Mouse (Mus musculus): ENCODE results near the gene Ebf1. TPM values are rescaled to one million over a fixed set of nuclear protein-coding genes. Genes with fewer than 3 reads are reported as not detected.

Gene Ebf1
- total RNA-seq, 1 experiment from 2014 or later: 7.4 TPM

DNA sequence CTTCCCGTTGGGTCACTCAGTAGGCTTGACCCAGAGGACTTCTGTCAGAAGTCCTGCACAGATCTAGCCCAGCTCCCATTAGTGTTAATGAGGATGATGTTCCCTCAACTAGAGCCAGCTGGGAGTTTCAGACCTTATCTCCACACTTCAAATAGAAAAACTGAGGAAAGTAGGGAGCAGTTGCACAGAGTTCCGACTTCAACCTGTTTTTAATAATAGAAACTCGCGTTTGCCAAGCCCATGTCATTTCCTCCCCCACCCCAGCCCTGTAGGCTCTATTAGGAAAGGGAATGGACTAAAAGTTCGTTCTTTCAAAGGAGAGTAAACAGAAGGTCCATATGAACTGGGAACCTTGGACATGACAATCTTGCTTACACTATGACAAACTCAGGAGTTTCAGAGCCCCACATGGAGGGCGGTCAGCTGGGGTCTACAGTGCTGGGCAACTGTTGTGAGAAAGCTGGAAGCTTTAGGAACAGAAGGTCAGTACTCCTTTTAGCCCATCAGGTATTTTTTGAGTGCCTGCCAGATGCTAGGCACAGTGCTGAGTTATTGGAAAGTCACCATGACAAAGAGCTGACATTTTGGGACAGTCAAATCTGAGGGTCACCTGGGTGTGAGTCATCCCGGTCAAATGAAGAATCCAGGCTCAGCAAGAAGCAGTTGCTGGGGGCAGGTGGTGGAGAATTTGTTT, 72.6 kb downstream of the Ebf1 start:
- ATAC-seq (replicated peaks; ENCODE audit: insufficient number of reproducible peaks, low FRiP score, low TSS enrichment, poor library complexity, severe bottlenecking): no peak

DNA sequence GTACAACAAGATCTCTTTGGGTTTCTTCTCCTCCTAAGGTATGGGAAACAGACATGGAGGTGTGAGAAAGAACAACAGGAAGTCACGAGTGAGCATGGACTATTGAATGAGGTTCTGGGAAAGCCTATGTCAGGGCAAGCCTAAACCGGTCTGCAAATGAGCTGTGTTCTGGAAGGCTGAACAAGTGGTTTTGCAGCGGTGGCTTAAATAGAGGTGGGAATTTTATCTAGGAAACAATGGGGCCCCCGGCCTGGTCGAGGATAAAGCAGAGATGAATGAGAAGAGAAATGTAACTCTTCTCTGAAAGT, 73.1 kb downstream of the Ebf1 start:
- ATAC-seq (replicated peaks; ENCODE audit: insufficient number of reproducible peaks, low FRiP score, low TSS enrichment, poor library complexity, severe bottlenecking): no peak

DNA sequence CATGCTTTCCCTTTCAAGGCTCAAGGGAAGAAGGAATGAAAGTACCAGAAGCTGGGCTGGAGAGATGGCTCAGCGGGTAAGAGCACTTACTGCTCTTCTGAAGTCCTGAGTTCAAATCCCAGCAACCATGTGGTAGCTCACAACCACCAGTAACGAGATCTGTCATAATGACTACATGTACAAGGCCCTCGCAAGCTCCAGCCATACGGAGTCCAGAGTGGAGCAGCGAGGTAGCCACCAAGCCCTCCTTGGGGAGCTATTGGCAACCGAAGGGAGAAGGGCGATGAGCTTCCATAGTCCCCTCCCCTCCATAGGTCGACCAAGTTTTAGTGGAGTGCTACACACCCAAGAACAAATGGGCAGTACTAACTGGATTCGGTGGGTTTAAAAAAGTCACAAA, 78.3 kb downstream of the Ebf1 start:
- no peak for ATAC-seq (replicated peaks; ENCODE audit: insufficient number of reproducible peaks, low FRiP score, low TSS enrichment, poor library complexity, severe bottlenecking)

DNA sequence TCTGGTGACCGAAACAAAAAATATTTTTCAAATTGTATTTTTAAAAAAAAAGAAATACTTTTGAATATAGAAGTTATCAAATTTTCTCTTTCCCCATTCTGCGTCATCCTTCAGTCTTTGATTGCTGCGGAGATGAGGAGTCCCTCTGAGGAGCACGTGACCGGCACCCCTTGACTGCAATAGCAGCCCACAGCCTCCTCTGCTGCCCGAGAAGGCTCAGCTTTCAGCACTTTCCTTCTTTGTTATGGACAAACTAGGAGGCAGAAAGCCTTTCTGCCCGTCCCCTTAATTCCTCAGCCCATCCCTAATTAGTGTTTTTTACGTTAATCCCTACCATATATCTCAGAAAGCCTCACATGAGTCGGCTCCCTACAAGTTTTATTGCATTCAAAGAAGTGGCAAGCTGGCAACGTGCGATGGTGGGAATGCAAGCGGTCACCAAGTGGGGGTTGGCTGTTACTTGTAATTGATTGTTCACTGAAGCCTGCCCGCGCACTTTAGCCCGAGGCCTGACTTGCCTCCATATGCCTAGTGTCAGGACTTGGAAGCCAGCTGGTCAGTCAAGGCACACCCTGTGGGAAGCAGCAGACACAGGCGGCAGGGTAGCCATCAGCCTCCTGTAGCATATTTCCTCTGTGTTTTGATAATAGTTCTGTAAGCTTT, 79.6 kb downstream of the Ebf1 start:
- ATAC-seq (replicated peaks; ENCODE audit: insufficient number of reproducible peaks, low FRiP score, low TSS enrichment, poor library complexity, severe bottlenecking): no peak

DNA sequence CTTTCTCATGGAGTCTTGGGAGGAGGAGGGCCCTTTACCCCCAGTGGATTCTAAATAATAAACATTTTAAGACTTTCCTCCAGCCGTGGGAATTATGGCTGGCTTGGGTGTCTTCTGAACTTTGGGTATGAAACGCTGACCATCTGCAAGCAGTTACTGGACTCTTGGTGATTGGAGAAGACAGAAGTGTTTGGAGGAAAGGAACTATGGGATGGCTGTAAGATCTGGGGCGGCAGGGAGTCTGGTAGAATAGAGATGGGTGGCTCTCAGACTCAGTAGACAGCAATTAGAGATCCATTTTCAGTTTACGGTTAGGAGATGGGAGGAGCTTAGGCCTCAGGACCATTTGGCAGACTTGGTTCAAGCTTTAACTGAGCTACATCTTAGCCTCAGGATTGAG, 83.1 kb downstream of the Ebf1 start:
- no peak for ATAC-seq (replicated peaks; ENCODE audit: insufficient number of reproducible peaks, low FRiP score, low TSS enrichment, poor library complexity, severe bottlenecking)

DNA sequence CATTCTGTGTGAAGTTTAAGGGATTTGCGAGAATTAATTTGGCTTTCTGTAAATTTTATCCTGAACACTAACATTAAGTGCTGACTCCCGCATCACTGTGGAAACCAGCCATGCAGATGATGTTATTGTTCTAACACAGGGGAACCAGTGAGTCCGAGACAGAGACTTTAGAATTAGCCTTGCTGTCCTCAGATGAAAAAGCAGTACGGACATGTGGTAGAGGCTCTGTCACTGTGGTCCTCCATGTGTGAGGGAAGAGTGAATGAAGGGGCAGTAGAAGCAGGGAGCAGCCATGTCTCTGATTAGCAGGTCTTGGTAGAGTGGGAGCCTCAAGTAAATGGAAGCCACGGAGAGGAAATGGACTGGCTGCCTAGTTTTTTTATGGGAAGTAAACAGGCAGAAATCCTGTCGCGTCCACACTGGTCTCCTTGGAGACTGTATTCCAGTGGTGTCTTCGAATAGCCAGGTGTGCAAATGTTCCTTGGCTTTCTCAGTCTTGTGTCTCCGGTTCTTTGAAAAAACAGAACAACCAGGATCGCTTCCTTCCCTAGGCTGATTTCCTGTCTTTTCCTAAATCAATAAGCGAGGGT, 84.2 kb downstream of the Ebf1 start:
- ATAC-seq (replicated peaks; ENCODE audit: insufficient number of reproducible peaks, low FRiP score, low TSS enrichment, poor library complexity, severe bottlenecking): no peak

DNA sequence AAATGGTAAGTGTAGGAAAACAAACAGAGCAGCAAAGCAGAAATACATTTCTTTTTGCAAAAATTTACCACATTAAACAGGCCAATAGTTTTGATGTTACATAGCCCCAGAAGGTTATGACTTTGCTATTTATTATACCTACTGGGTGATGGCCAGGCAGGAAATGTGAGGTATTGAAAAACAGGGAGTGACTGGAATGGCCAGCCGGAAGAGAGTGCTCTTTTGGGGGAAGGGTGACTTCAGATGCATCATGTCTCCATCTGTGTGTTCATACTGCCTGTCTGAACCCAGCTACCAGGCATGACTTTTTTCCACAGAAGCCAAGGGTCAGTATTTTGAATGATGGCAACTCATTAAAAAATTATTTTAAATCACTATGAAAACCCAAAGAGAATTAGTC, 84.7 kb downstream of the Ebf1 start:
- ATAC-seq (replicated peaks; ENCODE audit: insufficient number of reproducible peaks, low FRiP score, low TSS enrichment, poor library complexity, severe bottlenecking): no peak

DNA sequence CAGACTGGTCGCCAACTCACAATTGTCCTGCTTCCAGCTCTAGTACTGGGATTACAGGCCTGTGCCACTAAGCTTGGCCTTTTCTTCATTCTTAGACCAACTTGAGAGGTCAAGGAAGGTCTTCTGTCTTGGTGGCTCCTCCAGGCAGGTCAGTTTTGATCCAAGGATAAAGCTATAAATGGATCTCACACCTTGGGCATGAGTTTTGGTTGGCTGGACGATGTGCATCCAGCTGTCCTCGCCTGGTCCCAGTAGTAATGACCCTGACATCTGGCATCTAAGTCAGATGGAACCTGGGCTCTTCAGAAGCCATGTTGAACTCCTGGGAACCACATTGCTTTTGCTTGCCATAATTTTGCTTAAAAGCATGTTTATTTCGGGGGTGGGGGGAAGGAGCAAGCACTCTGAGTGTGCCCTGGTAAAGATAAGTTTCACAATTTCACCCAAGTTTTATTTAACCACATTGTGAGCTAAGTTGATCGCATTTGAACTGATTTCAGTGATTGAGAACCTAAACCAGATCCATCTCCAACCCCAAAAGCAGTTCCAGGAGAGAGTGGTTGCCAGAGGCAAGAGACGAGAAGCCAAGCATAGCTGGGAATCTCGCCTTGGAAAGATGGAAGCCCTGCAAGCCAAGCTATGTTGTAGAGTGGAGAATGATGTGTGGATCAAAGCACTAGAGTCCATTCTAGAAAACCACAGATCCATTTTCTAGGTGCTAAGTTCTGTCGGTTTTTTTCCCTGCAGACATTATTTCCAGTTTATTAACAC, 85.8 kb downstream of the Ebf1 start:
- ATAC-seq (replicated peaks; ENCODE audit: insufficient number of reproducible peaks, low FRiP score, low TSS enrichment, poor library complexity, severe bottlenecking): no peak

DNA sequence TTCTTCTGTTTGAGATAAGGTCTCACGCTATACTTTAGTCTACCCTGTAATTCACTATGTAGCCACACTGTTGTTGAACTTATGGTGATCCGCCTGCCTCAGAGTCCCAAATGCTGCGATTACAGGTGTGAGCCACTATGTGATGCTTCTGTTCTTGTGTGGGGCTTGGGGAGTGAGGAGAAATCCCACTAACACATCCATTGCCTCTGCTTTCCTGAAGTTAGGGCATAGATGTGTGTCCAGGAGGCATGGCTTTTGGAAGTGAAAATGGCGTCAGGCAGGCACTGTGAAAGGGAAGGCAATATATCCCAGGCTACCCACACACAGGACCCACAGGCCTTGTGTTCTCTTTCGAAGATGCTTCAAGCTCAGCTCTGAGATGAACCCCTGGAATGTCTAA, 86.8 kb downstream of the Ebf1 start:
- ATAC-seq (replicated peaks; ENCODE audit: insufficient number of reproducible peaks, low FRiP score, low TSS enrichment, poor library complexity, severe bottlenecking): no peak

DNA sequence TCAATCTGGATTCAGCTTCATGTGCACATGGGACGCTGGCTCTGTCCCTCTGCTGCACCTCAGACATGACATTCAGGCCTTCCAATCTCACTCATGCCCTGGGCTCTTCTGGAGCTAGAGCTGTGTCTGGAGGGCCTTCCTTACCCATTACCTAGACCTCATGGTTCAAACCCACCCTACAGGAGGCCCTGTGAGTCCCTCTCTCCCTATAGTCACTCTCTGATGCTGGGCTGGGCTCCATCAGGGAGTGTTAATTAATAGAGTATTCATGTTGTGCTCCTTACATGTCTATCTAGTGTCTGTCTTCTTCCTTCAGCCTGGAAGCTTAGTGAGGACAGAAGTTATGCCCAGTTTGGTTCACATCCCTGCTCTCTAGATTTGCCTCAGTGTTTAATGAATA, 88.7 kb downstream of the Ebf1 start:
- ATAC-seq (replicated peaks; ENCODE audit: insufficient number of reproducible peaks, low FRiP score, low TSS enrichment, poor library complexity, severe bottlenecking): no peak

DNA sequence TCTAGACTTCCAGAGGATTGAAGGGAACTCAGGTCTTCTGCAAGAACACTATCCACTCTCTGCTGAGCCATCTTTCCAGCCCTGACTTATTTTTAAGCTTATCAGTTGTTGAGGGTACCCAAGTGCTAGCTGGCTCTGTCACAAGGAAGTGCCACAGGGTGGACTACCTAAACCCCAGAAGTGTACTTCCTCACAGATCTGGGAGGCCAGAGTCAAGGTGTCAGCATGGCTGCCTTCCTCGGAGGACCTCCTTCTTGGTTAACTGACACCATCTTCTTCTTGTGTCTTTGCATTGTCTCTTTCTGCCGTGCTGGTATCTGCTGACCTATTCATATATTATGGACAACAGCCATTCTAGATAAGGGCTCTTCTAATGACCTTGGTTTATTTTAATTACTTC, 89.3 kb downstream of the Ebf1 start:
- no peak for ATAC-seq (replicated peaks; ENCODE audit: insufficient number of reproducible peaks, low FRiP score, low TSS enrichment, poor library complexity, severe bottlenecking)

DNA sequence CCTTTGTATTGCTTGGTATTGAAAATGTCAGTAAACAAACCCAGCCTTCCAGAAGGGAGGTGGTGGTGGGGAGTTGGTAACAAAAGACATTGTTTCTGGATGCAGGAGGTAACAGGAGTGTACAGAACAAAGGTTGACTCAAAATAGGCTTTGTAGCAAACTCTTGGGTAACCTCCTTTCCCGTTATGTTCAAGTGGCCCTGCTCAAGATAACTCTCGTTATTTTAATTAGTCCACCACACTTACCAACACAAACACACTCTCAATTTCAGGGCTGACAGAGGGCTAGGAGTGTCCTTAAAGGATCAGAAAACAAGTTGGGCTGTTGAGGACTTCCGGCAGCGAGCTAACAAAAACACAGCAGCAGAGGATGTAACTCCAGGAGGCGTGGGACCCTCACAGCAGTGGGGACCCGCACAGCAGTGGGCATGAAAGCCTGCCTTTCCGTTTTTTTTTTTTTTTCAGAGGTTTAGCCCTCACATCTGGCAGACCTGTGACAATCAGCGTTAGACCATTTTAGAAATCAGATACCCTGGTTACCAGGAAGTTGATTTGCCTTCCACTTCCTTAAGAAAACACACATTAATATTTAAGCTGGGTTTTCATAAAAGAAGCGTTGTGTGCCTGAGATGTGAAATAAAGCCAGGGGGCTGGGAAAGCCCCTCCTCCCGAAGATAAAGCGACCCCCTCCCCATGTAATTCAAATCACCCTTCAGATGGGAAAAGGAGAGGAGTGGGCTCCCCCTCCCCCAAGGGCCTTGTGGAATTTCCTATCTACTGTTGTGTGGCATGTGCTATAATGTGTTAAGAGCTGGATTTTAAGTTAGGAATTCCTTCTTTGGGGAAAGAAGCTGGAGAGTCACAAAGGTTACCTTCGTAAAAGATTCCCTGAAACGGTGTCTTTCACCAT, 90.5 kb downstream of the Ebf1 start:
- no peak for ATAC-seq (replicated peaks; ENCODE audit: insufficient number of reproducible peaks, low FRiP score, low TSS enrichment, poor library complexity, severe bottlenecking)

DNA sequence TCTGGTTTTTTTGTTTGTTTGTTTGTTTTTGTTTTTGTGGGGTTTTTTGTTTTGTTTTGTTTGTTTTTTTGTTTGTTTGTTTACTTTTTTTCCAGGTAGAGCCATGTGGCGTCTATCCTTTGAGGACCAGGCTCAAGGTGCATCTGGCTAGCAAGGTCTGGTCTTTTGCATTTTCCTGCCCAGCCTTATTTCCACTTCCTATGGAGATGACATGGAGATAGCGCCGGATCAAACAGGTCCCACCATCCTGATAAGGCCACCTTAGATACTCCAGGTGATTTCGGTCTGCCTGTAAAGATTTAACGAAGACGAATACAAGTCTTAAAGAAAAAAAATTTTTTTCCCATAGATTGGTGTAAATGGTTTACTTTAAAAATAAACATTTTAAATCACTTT, 91.2 kb downstream of the Ebf1 start:
- ATAC-seq (replicated peaks; ENCODE audit: insufficient number of reproducible peaks, low FRiP score, low TSS enrichment, poor library complexity, severe bottlenecking): no peak

DNA sequence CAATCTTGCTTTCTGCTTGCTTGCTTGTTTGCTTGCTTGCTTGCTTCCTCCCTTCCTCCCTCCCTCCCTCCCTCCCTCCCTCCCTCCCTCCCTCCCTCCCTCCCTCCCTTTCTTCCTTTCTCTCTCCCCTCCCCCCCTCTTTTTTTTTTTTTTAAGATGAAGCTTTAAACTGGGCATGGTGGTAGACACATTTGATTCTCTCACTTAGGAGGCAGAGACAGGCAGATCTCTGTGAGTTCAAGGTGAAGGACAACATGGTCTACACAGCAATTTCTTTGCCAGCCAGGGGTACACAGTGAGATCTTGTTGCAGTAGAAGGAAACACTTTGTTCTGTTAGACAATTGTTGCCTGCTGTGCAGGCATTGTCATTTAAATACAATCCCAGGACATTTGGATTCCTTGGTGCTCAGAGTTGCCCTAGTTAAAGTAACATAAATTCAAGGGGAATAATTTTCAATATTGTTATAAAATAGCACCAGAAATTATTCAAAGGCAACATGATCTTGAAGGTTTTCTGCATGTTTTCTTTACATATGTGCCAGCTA, 92.0 kb downstream of the Ebf1 start:
- ATAC-seq (replicated peaks; ENCODE audit: insufficient number of reproducible peaks, low FRiP score, low TSS enrichment, poor library complexity, severe bottlenecking): no peak

DNA sequence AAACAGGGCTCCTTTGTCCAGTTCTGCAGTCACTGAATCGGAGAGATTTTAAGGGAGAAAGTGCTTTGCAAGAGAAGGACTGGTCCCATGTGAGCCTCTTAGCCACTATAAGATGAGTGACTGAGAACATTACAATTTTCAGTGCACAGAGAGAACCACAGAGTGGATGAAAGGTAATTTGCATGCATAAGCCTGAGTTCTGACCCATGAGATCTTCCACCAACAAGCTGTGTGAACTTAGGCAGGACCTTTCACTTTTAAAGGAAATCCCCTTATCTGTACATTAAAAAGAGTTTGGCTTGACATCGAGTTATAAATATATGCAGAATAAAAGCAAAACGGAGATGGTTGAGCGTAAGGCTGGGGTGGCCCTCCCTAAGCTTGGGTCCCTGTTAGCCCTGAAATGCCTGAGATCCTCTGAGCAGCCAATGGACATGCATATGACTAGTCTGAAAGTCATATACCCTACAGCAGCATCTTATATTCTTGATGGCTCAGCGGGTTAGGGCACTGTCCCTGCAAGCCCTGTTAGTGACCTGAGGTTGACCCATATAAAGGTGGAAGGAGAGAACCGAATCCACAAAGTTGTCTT, 92.8 kb downstream of the Ebf1 start:
- ATAC-seq (replicated peaks; ENCODE audit: insufficient number of reproducible peaks, low FRiP score, low TSS enrichment, poor library complexity, severe bottlenecking): no peak

DNA sequence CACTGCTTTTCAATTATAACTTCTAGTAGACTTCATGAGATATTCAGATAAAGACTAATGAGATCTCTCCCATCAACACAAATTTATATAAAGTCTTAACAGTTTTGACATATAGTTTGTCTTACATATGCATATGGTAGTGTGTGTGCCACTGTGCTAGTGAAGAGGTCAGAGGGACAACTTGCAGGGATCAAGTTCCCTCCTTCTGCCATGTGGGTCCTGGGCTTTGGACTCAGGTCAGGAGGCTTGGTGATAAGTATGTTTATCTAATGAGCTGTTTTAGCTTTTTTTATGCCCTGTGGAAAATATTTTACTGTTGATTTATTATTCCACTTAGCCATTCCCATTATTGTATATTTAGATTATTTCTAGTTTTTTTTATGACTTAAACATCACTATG, 93.7 kb downstream of the Ebf1 start:
- ATAC-seq (replicated peaks; ENCODE audit: insufficient number of reproducible peaks, low FRiP score, low TSS enrichment, poor library complexity, severe bottlenecking): no peak

DNA sequence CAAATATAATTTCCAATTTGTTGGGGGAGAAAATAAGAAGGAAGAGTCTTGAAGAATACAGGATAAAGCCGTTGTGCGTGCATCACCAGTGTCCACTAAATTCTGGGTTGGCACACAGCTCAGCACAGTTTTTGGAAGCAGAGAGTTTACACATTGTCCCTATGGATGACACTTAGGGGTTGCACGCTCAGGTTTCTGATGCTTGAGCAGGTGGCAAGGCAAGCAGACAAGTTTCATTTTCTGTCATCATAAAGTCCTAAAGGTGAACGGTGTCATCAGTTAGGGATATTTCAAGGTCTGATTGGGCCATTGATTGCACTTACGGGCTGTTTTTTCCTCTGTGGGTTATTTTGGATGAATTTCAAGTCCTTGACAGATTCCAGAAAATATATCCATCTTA, 97.1 kb downstream of the Ebf1 start:
- ATAC-seq (replicated peaks; ENCODE audit: insufficient number of reproducible peaks, low FRiP score, low TSS enrichment, poor library complexity, severe bottlenecking): no peak

DNA sequence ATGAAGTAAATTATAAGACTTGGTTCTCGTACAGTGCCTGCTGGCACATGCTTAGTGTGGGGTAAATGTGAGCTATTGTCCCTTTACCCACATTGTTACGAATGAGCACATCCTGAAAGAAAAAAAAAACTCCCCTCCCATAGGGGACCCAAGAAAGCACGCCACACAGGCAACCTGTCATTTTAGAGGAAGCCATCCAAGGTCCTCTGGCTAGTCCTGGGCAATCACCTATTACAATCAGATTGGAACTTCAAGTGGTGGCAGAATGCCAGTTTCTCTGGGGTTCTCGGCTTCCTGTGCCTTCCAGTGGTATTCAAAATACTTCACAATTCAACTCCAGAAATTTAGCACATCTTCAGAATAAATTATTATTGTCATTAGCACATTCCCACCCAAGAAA, 98.7 kb downstream of the Ebf1 start:
- ATAC-seq (replicated peaks; ENCODE audit: insufficient number of reproducible peaks, low FRiP score, low TSS enrichment, poor library complexity, severe bottlenecking): no peak

All from monocyte, adult 5-6 weeks (primary cell).